Mouse (Mus musculus) kidney, postnatal 0 days (tissue): ENCODE measurements at regions not wholly inside any gene's neighbourhood (a gene's known extent, or its start where the extent isn't known, plus 50 kb on each side); places are given as distances from the start of the nearest gene placed in this dataset.

Source experiments
- ATAC-seq: fragments of 200-750 bp; cut with Nextera tagmentation; replicated peaks from 2 replicates; pipeline ENCODE4 v1.8.0; 2017; ENCODE audit warnings: low read depth, moderate number of reproducible peaks, moderate TSS enrichment, moderate library complexity; ENCODE audit not compliant: low FRiP score
- DNase-seq: peaks from one replicate; pipeline ENCODE4 v3.0.0-alpha.2; 2016; ENCODE audit warnings: low spot score
- H3K27ac ChIP-seq: fragments of 300-500 bp; sonication (generic); 2 replicates; pipeline ENCODE4 v1.5.1; 2014; ENCODE audit warnings: mild to moderate bottlenecking
- H3K27me3 ChIP-seq: fragments of 300-500 bp; sonication (generic); 2 replicates; pipeline ENCODE4 v1.6.1; 2014; ENCODE audit warnings: low read length, mixed read lengths; ENCODE audit not compliant: insufficient read depth
- H3K36me3 ChIP-seq: fragments of 300-500 bp; sonication (generic); 2 replicates; pipeline ENCODE4 v1.6.1; 2014; ENCODE audit warnings: low read length, mixed read lengths; ENCODE audit not compliant: insufficient read depth
- H3K4me1 ChIP-seq: fragments of 300-500 bp; sonication (generic); replicated peaks from 2 replicates; pipeline ENCODE4 v1.6.1; 2014; ENCODE audit warnings: antibody characterized with exemption, low read length, mixed read lengths; ENCODE audit not compliant: insufficient read depth
- H3K4me2 ChIP-seq: fragments of 300-500 bp; sonication (generic); 2 replicates; pipeline ENCODE4 v1.6.1; 2014; ENCODE audit warnings: mild to moderate bottlenecking, low read length, moderate library complexity, mixed read lengths
- H3K4me3 ChIP-seq: fragments of 300-500 bp; sonication (generic); replicated peaks from 2 replicates; pipeline ENCODE4 v1.5.1; 2014; ENCODE audit warnings: low read depth, low read length
- H3K9ac ChIP-seq: fragments of 300-500 bp; sonication (generic); 2 replicates; pipeline ENCODE4 v1.6.1; 2014; ENCODE audit warnings: low read depth, low read length
- H3K9me3 ChIP-seq: fragments of 300-500 bp; sonication (generic); replicated peaks from 2 replicates; pipeline ENCODE4 v1.6.1; 2016; ENCODE audit warnings: low read length, inconsistent platforms, mixed read lengths
- CTCF ChIP-seq: IDR thresholded peaks from 2 replicates; pipeline ENCODE4 v1.5.1; 2016; ENCODE audit warnings: antibody characterized with exemption, low read depth, mild to moderate bottlenecking, moderate library complexity
- WGBS: fragments of 180-500 bp; shearing (Covaris S2); extraction: QIAGEN DNeasy Blood & Tissue Kit; methylation state at CpG from one replicate; pipeline ENCODE4 v1.1.7; 2014; 5-methylcytosine and 5-hydroxymethylcytosine counted together

DNA sequence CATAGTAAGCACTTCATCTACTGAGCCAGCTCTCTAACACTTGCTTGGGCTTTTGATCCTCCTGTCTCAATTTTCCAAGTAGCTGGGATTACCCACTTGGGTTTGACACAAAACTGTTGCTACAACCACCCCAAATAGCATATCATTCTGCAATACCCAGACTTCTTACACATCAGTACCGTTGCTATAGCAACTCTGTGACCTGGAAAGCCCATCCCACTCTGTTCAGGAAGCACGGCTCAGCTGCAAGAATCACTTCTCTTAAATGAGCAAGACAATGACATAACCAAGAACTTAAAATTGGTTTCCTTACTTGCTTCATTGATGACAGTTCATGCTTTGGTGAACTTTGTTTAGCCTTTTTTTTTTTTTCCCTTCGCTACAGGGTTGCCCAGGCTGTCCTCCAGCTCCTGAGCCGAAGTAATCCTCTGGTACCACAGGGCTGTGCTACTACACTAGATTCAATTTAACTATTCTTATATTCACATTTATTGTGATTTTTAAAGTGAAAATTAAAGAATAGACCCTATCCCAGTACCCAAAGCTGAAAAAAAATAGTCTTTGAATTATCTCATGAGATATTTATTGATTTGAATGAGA lies 84.6 kb upstream of the Ccnd2 start:
- 80% methylated on average over 4 of the region's 4 CpGs for WGBS
- H3K9ac ChIP-seq = no peak overlapping the region
- no peaks in the 10 kb centered on the region for H3K27me3 ChIP-seq
- ATAC-seq (no peak), DNase-seq (no peak)
- H3K36me3 ChIP-seq = no peaks in the 10 kb centered on the region
- no peak overlapping the region for H3K4me3 ChIP-seq
- H3K9me3 ChIP-seq = no peaks in the 10 kb centered on the region
- H3K27ac ChIP-seq = no peak overlapping the region
- H3K4me2 ChIP-seq = no peak overlapping the region
- 0 out of 2 replicates have a peak, but pooled peaks cover 4% of the 10 kb centered on the region for H3K4me1 ChIP-seq
- TF ChIP-seq CTCF = no peak

DNA sequence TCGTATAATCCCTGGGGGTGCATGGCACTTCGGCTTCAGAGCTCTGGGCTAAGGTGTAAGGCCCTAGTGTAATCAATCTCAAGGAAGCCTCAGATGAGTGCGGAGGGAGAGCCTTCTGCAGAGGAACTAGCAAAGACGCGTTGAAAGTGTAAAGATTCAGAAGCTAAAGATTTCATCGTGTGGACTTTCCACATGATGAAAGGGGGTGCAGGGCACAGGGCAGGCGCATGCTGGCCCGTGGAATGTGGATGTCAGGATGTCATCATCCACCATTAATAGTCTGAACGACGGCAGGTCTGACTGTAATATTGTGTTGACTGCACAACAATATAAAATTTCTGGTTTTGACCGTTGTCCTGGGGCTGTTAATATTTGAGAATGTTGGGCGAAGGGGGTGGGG lies 85.2 kb upstream of the Ccnd2 start:
- H3K9me3 ChIP-seq = no peaks in the 10 kb centered on the region
- no peak overlapping the region for H3K9ac ChIP-seq
- no peaks in the 10 kb centered on the region for H3K27me3 ChIP-seq
- TF ChIP-seq CTCF = no peak
- H3K4me2 ChIP-seq = no peak overlapping the region
- 71% methylated on average over 12 of the region's 12 CpGs for WGBS
- no peak for DNase-seq
- H3K4me1 ChIP-seq = 0 out of 2 replicates have a peak, but pooled peaks cover 4% of the 10 kb centered on the region
- 0 out of 2 replicates have a peak, but pooled peaks have one; percentile 21 for ATAC-seq
- H3K4me3 ChIP-seq = no peak overlapping the region
- no peaks in the 10 kb centered on the region for H3K36me3 ChIP-seq
- no peak overlapping the region for H3K27ac ChIP-seq

DNA sequence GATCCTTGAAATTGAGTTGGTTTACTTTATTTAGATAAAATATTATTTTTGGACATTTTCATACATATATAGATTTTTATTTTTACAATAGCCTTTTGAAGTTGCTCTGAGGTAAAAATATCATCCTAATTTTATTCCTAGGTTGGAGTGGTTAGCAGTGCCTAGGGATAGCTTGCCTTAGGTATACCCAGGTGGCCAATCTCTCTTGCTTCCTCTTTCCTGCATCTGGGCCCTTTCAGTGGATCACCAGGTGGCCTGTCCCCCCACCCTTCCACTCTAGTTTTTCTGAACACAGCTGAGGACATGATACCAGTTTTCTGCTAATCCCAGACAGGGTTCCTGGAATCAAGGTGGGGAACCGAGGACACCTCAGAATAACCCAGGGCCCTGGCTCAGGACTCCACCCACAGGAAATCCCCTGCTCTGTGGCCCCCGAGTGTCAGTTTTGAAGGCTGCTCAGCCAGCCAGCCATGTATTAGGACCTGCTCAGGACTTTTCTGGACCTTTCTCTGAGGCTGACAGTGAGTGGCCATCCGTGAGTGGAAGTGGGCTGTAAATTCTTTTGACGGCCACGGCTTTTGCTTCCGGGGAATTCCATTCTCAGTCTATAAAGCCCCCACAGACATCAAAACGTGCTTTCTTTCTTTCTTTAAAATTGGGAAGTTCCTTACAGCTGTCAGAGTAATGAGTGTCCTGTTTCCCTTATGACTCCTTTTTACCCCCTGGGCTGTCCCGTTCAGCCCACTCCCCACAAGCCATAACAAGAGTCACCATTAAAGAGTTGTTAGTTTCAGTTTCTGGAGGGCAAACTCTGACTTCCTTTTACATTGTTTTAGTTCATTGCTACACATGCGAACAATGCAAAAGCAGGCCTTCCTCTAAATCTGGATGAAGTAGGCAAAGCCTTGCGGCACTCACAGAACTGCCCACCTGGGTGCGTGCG lies 87.8 kb upstream of the Ccnd2 start:
- no peak overlapping the region for H3K4me3 ChIP-seq
- no peaks in the 10 kb centered on the region for H3K27me3 ChIP-seq
- WGBS = 31% methylated on average over 12 of the region's 12 CpGs
- H3K27ac ChIP-seq = no peak overlapping the region
- ATAC-seq (no peak), DNase-seq (no peak)
- no peaks in the 10 kb centered on the region for H3K9me3 ChIP-seq
- H3K4me1 ChIP-seq = 0 out of 2 replicates have a peak, but pooled peaks cover 4% of the 10 kb centered on the region
- no peak for TF ChIP-seq CTCF
- H3K36me3 ChIP-seq = no peaks in the 10 kb centered on the region
- H3K4me2 ChIP-seq = peak overlapping the region; percentile 9; the same call in 1 of the 2 replicates
- H3K9ac ChIP-seq = no peak overlapping the region

DNA sequence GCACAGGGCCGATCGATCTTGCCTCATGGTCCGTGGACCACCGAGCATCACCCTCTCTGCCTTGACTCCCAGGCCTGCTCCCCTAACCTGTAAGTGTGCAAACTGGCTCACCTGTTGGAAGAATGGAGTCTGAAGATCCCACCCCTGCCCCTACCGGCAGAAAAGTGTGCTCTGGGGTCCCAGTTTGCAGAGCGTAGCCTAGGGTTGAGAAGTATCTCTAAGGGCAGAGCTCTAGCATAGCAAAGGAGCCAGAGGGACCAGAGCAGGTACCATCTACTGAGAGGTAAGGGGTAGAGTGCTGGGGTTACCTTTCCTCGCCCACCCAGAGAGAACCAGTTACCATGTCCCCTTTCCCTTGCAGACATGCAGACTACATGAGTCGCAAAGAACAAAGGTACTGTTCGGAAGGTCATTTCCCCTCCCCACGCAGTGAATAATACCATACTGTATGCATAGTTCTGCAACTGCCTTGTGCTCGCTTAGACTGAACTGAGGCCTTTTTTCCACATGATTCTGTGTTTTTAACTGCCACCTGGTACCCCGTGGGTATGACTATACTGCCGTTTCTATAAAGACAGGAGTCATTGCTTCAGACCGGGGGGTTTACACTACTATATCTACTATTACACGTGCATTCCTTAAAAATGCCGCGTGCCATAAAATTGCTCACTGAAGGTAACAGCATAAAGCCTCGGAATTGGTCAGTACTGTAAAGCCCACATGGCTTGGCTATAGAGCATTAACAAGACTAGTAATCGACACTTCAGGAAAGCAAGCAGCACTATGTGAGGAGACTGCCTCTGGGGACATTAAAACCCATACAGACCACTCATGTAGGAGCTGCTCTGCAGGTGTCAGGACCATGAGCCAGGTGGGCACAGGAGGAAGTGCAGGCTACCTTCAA lies 88.7 kb upstream of the Ccnd2 start:
- TF ChIP-seq CTCF = no peak
- ATAC-seq (no peak), DNase-seq (no peak)
- H3K9me3 ChIP-seq = no peaks in the 10 kb centered on the region
- H3K4me1 ChIP-seq = 0 out of 2 replicates have a peak, but pooled peaks cover 4% of the 10 kb centered on the region
- no peak overlapping the region for H3K9ac ChIP-seq
- 78% methylated on average over 19 of the region's 19 CpGs for WGBS
- no peak overlapping the region for H3K4me2 ChIP-seq
- H3K36me3 ChIP-seq = no peaks in the 10 kb centered on the region
- H3K4me3 ChIP-seq = no peak overlapping the region
- H3K27me3 ChIP-seq = no peaks in the 10 kb centered on the region
- no peak overlapping the region for H3K27ac ChIP-seq

DNA sequence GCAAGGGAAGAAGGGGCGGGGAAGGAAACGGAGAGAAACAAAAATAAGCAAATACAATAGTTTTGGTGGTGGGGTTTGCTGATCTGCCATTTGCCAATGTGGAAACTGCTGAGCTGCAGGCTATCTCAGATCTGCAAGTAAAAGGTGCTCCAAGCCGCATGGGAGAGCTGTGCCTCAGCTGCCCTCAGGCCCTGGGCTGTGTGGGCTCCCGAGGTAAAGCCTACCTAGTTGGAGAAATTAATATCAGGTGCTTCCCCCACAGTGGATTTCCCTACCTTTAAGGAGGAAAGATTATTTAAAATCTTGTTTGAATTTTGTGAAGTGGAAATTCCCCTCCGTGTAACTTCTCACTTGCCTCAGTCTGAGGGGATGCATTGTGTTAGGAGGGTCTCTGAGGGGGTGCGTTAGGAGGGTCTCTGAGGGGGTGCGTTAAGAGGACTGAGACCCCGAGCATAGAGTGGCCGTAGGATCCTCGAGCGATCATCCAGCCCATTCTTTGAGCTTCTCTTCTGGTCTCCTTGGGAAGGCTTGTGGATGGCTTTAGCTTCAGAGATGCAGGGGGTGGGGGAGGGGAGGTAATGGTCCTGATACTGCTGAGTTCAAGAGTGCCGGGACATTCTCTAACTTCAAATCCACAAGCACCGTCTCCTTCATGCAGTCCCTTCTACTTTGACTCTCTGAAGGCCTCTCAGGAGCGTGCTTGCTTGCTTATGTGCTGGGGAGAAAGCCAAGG lies 89.9 kb upstream of the Ccnd2 start:
- no peak for DNase-seq
- no peaks in the 10 kb centered on the region for H3K36me3 ChIP-seq
- WGBS = 72% methylated on average over 14 of the region's 14 CpGs
- no peaks in the 10 kb centered on the region for H3K9me3 ChIP-seq
- ATAC-seq = no peak
- no peak overlapping the region for H3K4me3 ChIP-seq
- H3K9ac ChIP-seq = no peak overlapping the region
- H3K27me3 ChIP-seq = no peaks in the 10 kb centered on the region
- no peak overlapping the region for H3K27ac ChIP-seq
- H3K4me2 ChIP-seq = no peak overlapping the region
- no peak for TF ChIP-seq CTCF
- 0 out of 2 replicates have a peak, but pooled peaks cover 4% of the 10 kb centered on the region for H3K4me1 ChIP-seq
